Mouse (Mus musculus) urinary bladder, adult 18-20 months (tissue): ENCODE results near the gene Cops9.
A peak's percentile ranks its signal among the peaks of the same experiment; 100 is the strongest.

Experiments
- DNase-seq, 2 experiments: peaks; one replicate each; pipeline ENCODE4 v3.0.0; 2022; ENCODE audit warnings: low spot score in 2 of 2, mixed read lengths in 2 of 2

The Cops9 gene

GRCm38 (mm10) chr1:92641514-92642272 lies at the start of gene Cops9:
Gene Cops9 (minus strand): TSS chr1:92641985.
- peak; percentile 81 to 87 for DNase-seq

- DNase-seq: no peak
Observed at GRCm38 (mm10) chr1:92691166-92691844, 49.5 kb upstream of the Cops9 start.

GRCm38 (mm10) chr1:92686994-92687393 lies 45.2 kb upstream of the Cops9 start:
- no peak for DNase-seq

- no peak for DNase-seq
Observed at GRCm38 (mm10) chr1:92683151-92683550, 41.4 kb upstream of the Cops9 start.

- no peak for DNase-seq
Observed at GRCm38 (mm10) chr1:92680668-92681603, 39.2 kb upstream of the Cops9 start.

GRCm38 (mm10) chr1:92678757-92679156 lies 37.0 kb upstream of the Cops9 start:
- no peak for DNase-seq

- no peak for DNase-seq
Observed at GRCm38 (mm10) chr1:92676676-92676975, 34.8 kb upstream of the Cops9 start.

- no peak for DNase-seq
Observed at GRCm38 (mm10) chr1:92675932-92676675, 34.3 kb upstream of the Cops9 start.

GRCm38 (mm10) chr1:92673258-92673782 lies 31.5 kb upstream of the Cops9 start:
- DNase-seq: no peak

GRCm38 (mm10) chr1:92671326-92671725 lies 29.5 kb upstream of the Cops9 start:
- no peak for DNase-seq

- DNase-seq: no peak
Observed at GRCm38 (mm10) chr1:92669430-92669829, 27.6 kb upstream of the Cops9 start.

- no peak for DNase-seq
Observed at GRCm38 (mm10) chr1:92667106-92667505, 25.3 kb upstream of the Cops9 start.

GRCm38 (mm10) chr1:92659392-92659791 lies 17.6 kb upstream of the Cops9 start:
- DNase-seq: no peak

GRCm38 (mm10) chr1:92657025-92657820 lies 15.4 kb upstream of the Cops9 start:
- DNase-seq: no peak

- no peak for DNase-seq
Observed at GRCm38 (mm10) chr1:92654676-92655075, 12.9 kb upstream of the Cops9 start.

GRCm38 (mm10) chr1:92653179-92653578 lies 11.4 kb upstream of the Cops9 start:
- DNase-seq: no peak

- DNase-seq: no peak
Observed at GRCm38 (mm10) chr1:92651467-92651866, 9.7 kb upstream of the Cops9 start.

GRCm38 (mm10) chr1:92648673-92649072 lies 6.9 kb upstream of the Cops9 start, which contains the start of gene Otos:
Gene Otos (minus strand): TSS chr1:92648841.
- peak in 1 of 2 experiments; percentile 20 for DNase-seq

- no peak for DNase-seq
Observed at GRCm38 (mm10) chr1:92648197-92648596, 6.4 kb upstream of the Cops9 start.

GRCm38 (mm10) chr1:92647752-92648151 lies 6.0 kb upstream of the Cops9 start:
- peak; percentile 42 to 58 for DNase-seq
